Mouse (Mus musculus) C2C12 (cell line): ENCODE data around the gene Lrrc72. TPM values are rescaled to one million over a fixed set of nuclear protein-coding genes. Genes with fewer than 3 reads are reported as not detected.
"Not testable (repeated sequence)": the region's sequence is repeated elsewhere in the genome, so short reads cannot be mapped to it uniquely, and the experiment has no call there.

ENCODE experiments used
- H3K27me3 ChIP-seq: one replicate; pipeline ENCODE4 v1.6.1; 2011; ENCODE audit not compliant: control insufficient read depth, insufficient read depth, insufficient read length
- H3K36me3 ChIP-seq: one replicate; pipeline ENCODE4 v1.6.1; 2011; ENCODE audit not compliant: control insufficient read depth, insufficient read depth
- H3K4me3 ChIP-seq: one replicate; pipeline ENCODE4 v1.5.1; 2011; ENCODE audit warnings: mild to moderate bottlenecking, control low read depth; ENCODE audit not compliant: poor library complexity, insufficient read depth, severe bottlenecking
- H3K79me2 ChIP-seq: one replicate; pipeline ENCODE4 v1.6.1; 2011; ENCODE audit not compliant: control insufficient read depth, insufficient read depth
- H3K79me3 ChIP-seq: one replicate; pipeline ENCODE4 v1.6.1; 2011; ENCODE audit warnings: low read depth, control low read depth
- H3ac ChIP-seq: one replicate; pipeline ENCODE3; 2011; ENCODE audit warnings: low read depth; ENCODE audit not compliant: control insufficient read depth, insufficient read length
- CEBPB ChIP-seq: IDR thresholded peaks from one replicate; pipeline ENCODE4 v1.6.1; 2011; ENCODE audit warnings: low read depth, mild to moderate bottlenecking, control low read depth, moderate library complexity
- CTCF ChIP-seq: IDR thresholded peaks from one replicate; pipeline ENCODE4 v1.5.1; 2011; ENCODE audit not compliant: control insufficient read depth, insufficient read depth, insufficient read length
- FOSL1 ChIP-seq: IDR thresholded peaks from one replicate; pipeline ENCODE4 v1.8.0; 2011; ENCODE audit warnings: mild to moderate bottlenecking, low read length; ENCODE audit not compliant: poor library complexity, insufficient read depth, severe bottlenecking
- MAX ChIP-seq: IDR thresholded peaks from one replicate; pipeline ENCODE4 v1.6.1; 2011; ENCODE audit warnings: mild to moderate bottlenecking, control low read depth
- MYOD1 ChIP-seq: IDR thresholded peaks from one replicate; pipeline ENCODE4 v1.6.1; 2011; ENCODE audit warnings: low read depth; ENCODE audit not compliant: control insufficient read depth, insufficient read length
- MYOG ChIP-seq: IDR thresholded peaks from one replicate; pipeline ENCODE4 v1.6.1; 2011; ENCODE audit not compliant: control insufficient read depth, insufficient read length; ENCODE audit errors: extremely low read depth
- USF1 ChIP-seq: IDR thresholded peaks from one replicate; pipeline ENCODE4 v1.6.1; 2011; ENCODE audit warnings: low read depth, mild to moderate bottlenecking, control low read depth, moderate library complexity
- polyA plus RNA-seq: library from polyadenylated mRNA; unstranded; fragments of >200 nt; fragmentation: generic; extraction: Trizol; gene quantifications from one replicate; pipeline ENCODE4 v1.2.1, GENCODE M21; 2012; ENCODE audit warnings: missing spikeins

Lrrc72 gene
- polyA plus RNA-seq, 1 experiment: not detected

- Histone ChIP-seq H3K4me3 (no peak overlapping the region), H3K79me3 (no peaks in the 10 kb centered on the region)
- no peak for TF ChIP-seq MYOD1
- no peak for TF ChIP-seq MYOG
- no peak for TF ChIP-seq CEBPB
- no peak for TF ChIP-seq CTCF
- TF ChIP-seq USF1: no peak
- TF ChIP-seq FOSL1: no peak
- no peak for TF ChIP-seq MAX
These were observed 45.4 kb downstream of the Lrrc72 start for GRCm38 (mm10) chr12:36207800-36208148.

GRCm38 (mm10) chr12:36207072-36207799 is 46.0 kb downstream of the Lrrc72 start:
- H3K36me3 ChIP-seq: no peaks in the 10 kb centered on the region
- TF ChIP-seq CEBPB: no peak
- no peak for TF ChIP-seq USF1
- no peak for TF ChIP-seq MYOD1
- H3K79me2 ChIP-seq: no peaks in the 10 kb centered on the region
- no peak overlapping the region for H3ac ChIP-seq
- no peaks in the 10 kb centered on the region for H3K79me3 ChIP-seq
- no peaks in the 10 kb centered on the region for H3K27me3 ChIP-seq
- no peak overlapping the region for H3K4me3 ChIP-seq

More at GRCm38 (mm10) chr12:36207800-36208148, 45.4 kb downstream of the Lrrc72 start:
- H3K27me3 ChIP-seq: no peaks in the 10 kb centered on the region
- no peaks in the 10 kb centered on the region for H3K36me3 ChIP-seq
- no peak overlapping the region for H3ac ChIP-seq
- no peaks in the 10 kb centered on the region for H3K79me2 ChIP-seq

DNA sequence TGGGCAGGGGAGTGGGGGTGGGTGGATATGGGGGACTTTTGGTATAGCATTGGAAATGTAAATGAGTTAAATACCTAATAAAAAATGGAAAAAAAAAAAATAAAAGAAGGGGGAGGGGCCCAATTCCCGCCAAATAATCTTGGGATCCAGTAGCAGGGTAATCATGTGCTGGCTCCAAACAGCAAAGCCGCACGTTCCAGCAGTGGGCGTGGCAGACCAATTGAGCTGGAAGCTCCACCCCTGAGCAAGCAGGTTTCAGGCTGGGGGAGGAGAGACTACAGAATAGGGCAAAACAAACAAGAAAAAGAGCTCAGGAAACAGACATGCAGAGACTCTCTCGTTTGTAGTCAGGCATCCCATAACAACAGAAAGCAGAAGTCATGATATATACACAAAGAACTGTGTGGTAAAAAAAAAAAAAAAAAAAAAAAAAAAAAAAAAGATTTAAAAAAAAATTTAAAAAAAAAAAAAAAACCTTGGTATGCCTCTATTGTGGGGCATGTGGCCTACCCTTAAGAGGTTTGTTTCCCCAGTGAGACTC is 47.5 kb downstream of the Lrrc72 start:
- not testable (repeated sequence) for H3K79me2 ChIP-seq, H3K4me3 ChIP-seq, H3ac ChIP-seq, H3K79me3 ChIP-seq, H3K36me3 ChIP-seq, H3K27me3 ChIP-seq

GRCm38 (mm10) chr12:36194976-36195375 is 58.2 kb downstream of the Lrrc72 start:
- no peak for TF ChIP-seq CTCF
- TF ChIP-seq FOSL1: no peak
- TF ChIP-seq MYOD1: no peak
- TF ChIP-seq MAX: no peak
- no peak for TF ChIP-seq USF1
- TF ChIP-seq MYOG: no peak
- TF ChIP-seq CEBPB: no peak
- Histone ChIP-seq H3K79me3 (no peaks in the 10 kb centered on the region), H3K27me3 (no peaks in the 10 kb centered on the region), H3K4me3 (no peak overlapping the region), H3ac (no peak overlapping the region), H3K36me3 (peaks cover 39% of the 10 kb centered on the region), H3K79me2 (no peaks in the 10 kb centered on the region)

DNA sequence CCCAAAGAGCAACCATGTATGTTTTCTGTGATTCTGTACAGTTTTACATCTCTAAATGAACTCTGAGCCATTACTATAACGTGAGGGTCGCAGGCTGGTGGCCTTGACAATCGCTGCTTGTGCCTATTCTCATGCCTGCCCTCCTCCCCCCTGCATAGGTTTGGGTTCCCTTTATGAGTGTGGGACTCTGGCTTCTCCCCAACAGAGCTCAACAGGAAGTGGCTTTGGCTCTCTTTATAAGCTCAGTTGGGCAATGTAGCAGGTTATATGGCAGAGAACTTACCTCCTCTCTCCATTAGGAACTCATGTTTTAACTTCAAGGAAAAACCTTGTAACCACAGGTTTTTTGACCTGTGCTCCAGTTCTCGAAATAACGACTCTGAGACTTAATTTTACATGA is 62.9 kb downstream of the Lrrc72 start:
- no peak overlapping the region for H3ac ChIP-seq
- H3K79me3 ChIP-seq: no peaks in the 10 kb centered on the region
- H3K36me3 ChIP-seq: peaks cover 52% of the 10 kb centered on the region
- TF ChIP-seq MYOD1: no peak
- no peak for TF ChIP-seq MYOG
- no peak overlapping the region for H3K4me3 ChIP-seq
- no peaks in the 10 kb centered on the region for H3K79me2 ChIP-seq
- H3K27me3 ChIP-seq: no peaks in the 10 kb centered on the region

DNA sequence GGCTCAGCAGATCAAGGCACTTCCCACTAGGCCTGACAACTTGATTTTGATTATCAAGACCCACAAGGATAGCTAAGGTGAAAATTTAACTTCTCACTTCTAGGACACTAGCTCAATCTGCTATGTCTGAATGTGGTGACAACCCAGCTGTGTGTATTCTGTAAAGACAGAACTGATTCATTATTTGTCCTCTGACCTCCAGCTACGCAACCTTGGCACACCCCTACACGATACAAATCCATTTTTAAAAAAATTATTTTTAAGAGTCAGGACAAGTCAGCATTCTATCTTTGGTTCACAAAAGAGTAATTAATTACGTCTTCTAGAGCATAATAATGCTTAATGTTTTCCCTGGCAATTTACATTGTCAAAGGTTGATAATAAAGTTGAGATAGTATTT is 63.6 kb downstream of the Lrrc72 start:
- no peaks in the 10 kb centered on the region for H3K79me3 ChIP-seq
- no peaks in the 10 kb centered on the region for H3K27me3 ChIP-seq
- TF ChIP-seq FOSL1 (no peak), USF1 (no peak), CEBPB (no peak), MYOD1 (no peak), MAX (no peak), MYOG (no peak), CTCF (no peak)
- H3K4me3 ChIP-seq: no peak overlapping the region
- no peak overlapping the region for H3ac ChIP-seq
- H3K36me3 ChIP-seq: peaks cover 52% of the 10 kb centered on the region
- no peaks in the 10 kb centered on the region for H3K79me2 ChIP-seq

- Histone ChIP-seq H3K79me2 (no peaks in the 10 kb centered on the region), H3K36me3 (peaks cover 65% of the 10 kb centered on the region), H3K79me3 (no peaks in the 10 kb centered on the region), H3K27me3 (no peaks in the 10 kb centered on the region), H3K4me3 (no peak overlapping the region), H3ac (no peak overlapping the region)
- TF ChIP-seq CEBPB: no peak
- TF ChIP-seq MYOD1: no peak
- TF ChIP-seq USF1: no peak
- no peak for TF ChIP-seq FOSL1
- TF ChIP-seq MAX: no peak
- TF ChIP-seq CTCF: no peak
- no peak for TF ChIP-seq MYOG
These were observed 66.1 kb downstream of the Lrrc72 start for GRCm38 (mm10) chr12:36187081-36187480.
